Comparison of ENCODE assay signal across 8 mouse cellular contexts in the genomic region with DNA sequence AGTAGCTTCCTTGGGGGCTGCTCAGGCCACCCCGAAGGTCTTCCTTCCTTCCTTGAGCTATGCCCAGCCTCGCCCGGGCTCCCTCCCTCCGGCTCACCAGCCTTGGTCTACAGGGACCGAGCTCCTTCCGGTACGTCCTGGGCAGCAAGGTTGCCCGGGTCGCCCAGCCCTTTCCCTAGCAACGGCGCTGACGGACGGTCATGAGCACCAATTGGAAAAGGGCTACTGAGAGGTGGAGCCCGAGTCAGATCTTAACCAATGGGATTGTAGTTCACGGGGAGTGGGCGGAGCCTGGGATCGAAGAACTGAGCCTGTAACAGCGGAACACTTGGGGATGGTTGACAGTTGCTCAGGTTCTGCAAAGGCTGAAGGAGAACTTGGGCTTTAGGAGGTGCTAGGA. TPM values are rescaled to one million over a fixed set of nuclear protein-coding genes. Genes with fewer than 3 reads are reported as not detected.
DNase-seq lines count a peak whose midpoint lies in the region; ATAC-seq lines count a peak whose summit lies in the region.

A gene (minus strand): TSS at position 154 of the 400 bp plus-strand sequence.

- ATAC-seq in megakaryocyte progenitor cell, adult 5-6 weeks (replicated peaks; ENCODE audit: poor library complexity) = peak; percentile 88

- peak; percentile 96 for DNase-seq in adipocyte (ENCODE audit: low spot score)
- DNase-seq in embryo, embryonic 10 days (ENCODE audit: low spot score) = peak; percentile 100
- peak; percentile 99 for DNase-seq in gastrocnemius, postnatal 10 days
- peak; percentile 100 for DNase-seq in induced T-regulatory cell, adult 2 months (ENCODE audit: low read depth)
- DNase-seq in left cerebral cortex, adult 9 months (ENCODE audit: low spot score in 2 of 2) = peak; percentile 94 to 100
- peak; percentile 99 for DNase-seq in right cerebral cortex, postnatal 14 days
- DNase-seq in urinary bladder, postnatal 36 days (ENCODE audit: low spot score in 2 of 2) = peak; percentile 100

RNA-seq across cellular contexts. Expression of the gene that starts here (rescaled TPM):
- total RNA-seq in gastrocnemius, postnatal 10 days (2021) = 1 to 10 TPM; 4.7 to 5.2 TPM
- 2.6 TPM in 2 replicates for total RNA-seq in megakaryocyte progenitor cell, adult 5-6 weeks (2015)
- 3.8 and 4.2 TPM in 2 replicates for total RNA-seq in megakaryocyte progenitor cell, adult 5-6 weeks (2017)

Comparison
In these comparisons a context has a peak if more than half of its experiments do, and no peak if none do; other contexts are left out.
1. Peak in every context shown above with its lines: DNase-seq and ATAC-seq.